Mouse (Mus musculus): Measurements from ENCODE around the gene Cnot1. TPM values are rescaled to one million over a fixed set of nuclear protein-coding genes. Genes with fewer than 3 reads are reported as not detected.

Cnot1 gene
- total RNA-seq, 4 experiments from 2014 or later, result 113 to 140 (median 126) TPM

GRCm38 (mm10) chr8:95741732-95742131 lies 65.5 kb downstream of the Cnot1 start:
- no peak for DNase-seq (ENCODE audit: low spot score in 2 of 2)

GRCm38 (mm10) chr8:95738596-95738995 lies 68.7 kb downstream of the Cnot1 start:
- no peak for DNase-seq (ENCODE audit: low spot score in 2 of 2)

GRCm38 (mm10) chr8:95727625-95728024 lies 79.6 kb downstream of the Cnot1 start:
- no peak for DNase-seq (ENCODE audit: low spot score in 2 of 2)

GRCm38 (mm10) chr8:95716546-95717335 lies 90.5 kb downstream of the Cnot1 start:
- DNase-seq (ENCODE audit: low spot score in 2 of 2), result peak in 1 of 2 experiments; percentile 17

- DNase-seq (ENCODE audit: low spot score in 2 of 2), result peak; percentile 72 to 81
Measured at GRCm38 (mm10) chr8:95715676-95716531, 91.4 kb downstream of the Cnot1 start, which contains the start of gene Setd6. Setd6 (plus strand) TSS chr8:95715881.

- DNase-seq (ENCODE audit: low spot score in 2 of 2), result no peak
Measured at GRCm38 (mm10) chr8:95714837-95715413, 92.3 kb downstream of the Cnot1 start.

- peak in 1 of 2 experiments; percentile 9 for DNase-seq (ENCODE audit: low spot score in 2 of 2)
Measured at GRCm38 (mm10) chr8:95714367-95714766, 92.9 kb downstream of the Cnot1 start.

GRCm38 (mm10) chr8:95713100-95714010 lies 93.9 kb downstream of the Cnot1 start:
- peak in 1 of 2 experiments; percentile 56 for DNase-seq (ENCODE audit: low spot score in 2 of 2)

- no peak for DNase-seq (ENCODE audit: low spot score in 2 of 2)
Measured at GRCm38 (mm10) chr8:95712395-95712794, 94.9 kb downstream of the Cnot1 start.

GRCm38 (mm10) chr8:95711029-95711428 lies 96.2 kb downstream of the Cnot1 start:
- DNase-seq (ENCODE audit: low spot score in 2 of 2), result peak in 1 of 2 experiments; percentile 16

GRCm38 (mm10) chr8:95709579-95709978 lies 97.7 kb downstream of the Cnot1 start:
- DNase-seq (ENCODE audit: low spot score in 2 of 2), result peak in 1 of 2 experiments; percentile 10

- no peak for DNase-seq (ENCODE audit: low spot score in 2 of 2)
Measured at GRCm38 (mm10) chr8:95704538-95704937, 102.7 kb downstream of the Cnot1 start.

GRCm38 (mm10) chr8:95703461-95704260 lies 103.6 kb downstream of the Cnot1 start:
- DNase-seq (ENCODE audit: low spot score in 2 of 2), result peak; percentile 78 to 85

- DNase-seq (ENCODE audit: low spot score in 2 of 2), result peak; percentile 87 to 96
Measured at GRCm38 (mm10) chr8:95702480-95703446, 104.5 kb downstream of the Cnot1 start.

- DNase-seq (ENCODE audit: low spot score in 2 of 2), result no peak
Measured at GRCm38 (mm10) chr8:95701809-95702208, 105.5 kb downstream of the Cnot1 start.

GRCm38 (mm10) chr8:95700282-95700681 lies 107.0 kb downstream of the Cnot1 start:
- DNase-seq (ENCODE audit: low spot score in 2 of 2), result peak in 1 of 2 experiments; percentile 88

GRCm38 (mm10) chr8:95698179-95698578 lies 109.1 kb downstream of the Cnot1 start:
- no peak for DNase-seq (ENCODE audit: low spot score in 2 of 2)

GRCm38 (mm10) chr8:95697128-95697527 lies 110.1 kb downstream of the Cnot1 start:
- peak; percentile 70 to 95 for DNase-seq (ENCODE audit: low spot score in 2 of 2)

- DNase-seq (ENCODE audit: low spot score in 2 of 2), result no peak
Measured at GRCm38 (mm10) chr8:95696661-95697060, 110.6 kb downstream of the Cnot1 start.

Measured in left cerebral cortex, adult 8-10 months (tissue).